8 mouse cellular contexts compared by ENCODE assay signal in the genomic region with DNA sequence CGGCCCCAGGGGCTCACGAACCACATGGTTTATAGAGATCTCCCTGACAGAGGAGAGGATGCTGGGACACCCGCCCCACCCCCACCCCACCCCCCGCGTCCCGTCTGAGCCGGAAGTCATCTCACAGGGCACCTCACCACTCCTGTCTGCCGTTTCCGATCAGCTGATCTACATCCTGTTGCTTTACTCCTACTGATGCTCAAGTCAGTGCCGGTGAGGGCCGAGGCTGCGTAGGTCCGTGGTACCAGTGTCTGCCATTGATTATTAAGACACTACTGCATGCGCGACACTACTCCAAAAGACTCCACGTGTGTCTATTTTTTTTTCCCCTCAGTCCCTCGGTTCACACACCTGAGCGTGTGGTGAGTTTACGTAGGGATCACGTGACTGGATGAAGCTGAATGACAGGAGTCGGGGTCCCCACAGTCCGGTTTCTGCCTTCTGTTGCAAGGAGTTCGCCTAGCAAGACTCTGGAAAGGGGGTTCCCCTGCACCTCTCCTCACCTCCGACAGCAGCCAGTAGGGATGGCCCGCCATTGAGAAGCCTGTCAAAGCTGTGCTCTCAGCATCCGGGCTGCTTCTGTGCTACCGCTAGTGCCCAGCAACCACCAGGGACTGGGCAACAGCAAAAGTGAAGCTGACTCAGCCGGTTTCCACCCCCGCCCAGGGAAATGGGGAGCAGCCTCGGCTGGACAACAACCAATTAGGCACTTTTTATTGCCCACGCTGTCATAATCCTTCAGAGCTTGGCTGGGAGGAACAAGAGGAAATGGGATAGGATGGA. TPM values are rescaled to one million over a fixed set of nuclear protein-coding genes. Genes with fewer than 3 reads are reported as not detected.
A peak's percentile ranks its signal among the peaks of the same experiment; 100 is the strongest.
DNase-seq lines count a peak whose midpoint lies in the region; ATAC-seq lines count a peak whose summit lies in the region.

No protein-coding gene starts in this region.

- no peak overlapping the region; the same call in 1 of the 2 replicates for H3K9ac ChIP-seq in kidney, embryonic 16.5 days (replicated peaks; ENCODE audit: low read length)
- H3K9ac ChIP-seq in forebrain, embryonic 16.5 days (replicated peaks; ENCODE audit: low read depth, low read length) = peak overlapping the region; percentile 45
- H3K9ac ChIP-seq in liver, embryonic 13.5 days = no peak overlapping the region

- WGBS in kidney, embryonic 16.5 days = 5% methylated on average over 31 of the region's 31 CpGs
- WGBS in forebrain, embryonic 16.5 days = 6% methylated on average over 31 of the region's 31 CpGs
- 8% methylated on average over 30 of the region's 31 CpGs for WGBS in liver, embryonic 13.5 days (ENCODE audit: insufficient replicate concordance)

- peaks cover 41% of the 10 kb centered on the region for H3K4me1 ChIP-seq in kidney, embryonic 16.5 days (ENCODE audit: insufficient read depth, low read length)
- H3K4me1 ChIP-seq in forebrain, embryonic 16.5 days (replicated peaks; ENCODE audit: control insufficient read depth, insufficient read depth, low read length) = peaks cover 12% of the 10 kb centered on the region
- peaks cover 25% of the 10 kb centered on the region for H3K4me1 ChIP-seq in liver, embryonic 13.5 days (replicated peaks)

- ATAC-seq in kidney, embryonic 16.5 days (ENCODE audit: low FRiP score, low TSS enrichment) = peak; percentile 46; the same call in 1 of the 2 replicates
- peak; percentile 71 for ATAC-seq in forebrain, embryonic 16.5 days
- ATAC-seq in liver, embryonic 13.5 days (ENCODE audit: low read depth) = 0 out of 2 replicates have a peak, but pooled peaks have one; percentile 13

- peak overlapping the region; percentile 55 for H3K4me2 ChIP-seq in kidney, embryonic 16.5 days (replicated peaks; ENCODE audit: low read depth, low read length)
- H3K4me2 ChIP-seq in forebrain, embryonic 16.5 days (ENCODE audit: low read length) = peak overlapping the region; percentile 56
- H3K4me2 ChIP-seq in liver, embryonic 13.5 days = peak overlapping the region; percentile 39

- H3K4me3 ChIP-seq in kidney, embryonic 16.5 days (ENCODE audit: low read length) = peak overlapping the region; percentile 23
- peak overlapping the region; percentile 43 for H3K4me3 ChIP-seq in forebrain, embryonic 16.5 days (replicated peaks; ENCODE audit: low read length)
- H3K4me3 ChIP-seq in liver, embryonic 13.5 days (replicated peaks) = no peak overlapping the region; the same call in 1 of the 2 replicates

- DNase-seq in kidney, adult 11 months = no peak
- DNase-seq in MN1 (ENCODE audit: low spot score) = peak; percentile 27
- no peak for DNase-seq in liver, embryonic 13.5 days
- DNase-seq in retina, postnatal 1 day = peak; percentile 42
- no peak for DNase-seq in adrenal gland, postnatal 36 days
- DNase-seq in gastrocnemius, adult 8-10 months (ENCODE audit: low spot score in 2 of 2) = no peak

- no peaks in the 10 kb centered on the region for H3K36me3 ChIP-seq in kidney, embryonic 16.5 days (ENCODE audit: insufficient read depth, low read length)
- H3K36me3 ChIP-seq in forebrain, embryonic 16.5 days (ENCODE audit: control insufficient read depth, insufficient read depth) = no peaks in the 10 kb centered on the region
- no peaks in the 10 kb centered on the region for H3K36me3 ChIP-seq in liver, embryonic 13.5 days

- 0 out of 2 replicates have a peak, but pooled peaks cover 5% of the 10 kb centered on the region for H3K27me3 ChIP-seq in kidney, embryonic 16.5 days (ENCODE audit: insufficient read depth, low read length)
- peaks cover 11% of the 10 kb centered on the region for H3K27me3 ChIP-seq in forebrain, embryonic 16.5 days (replicated peaks; ENCODE audit: control insufficient read depth, insufficient read depth, low read length)
- peaks cover 63% of the 10 kb centered on the region for H3K27me3 ChIP-seq in liver, embryonic 13.5 days

- H3K27ac ChIP-seq in kidney, embryonic 16.5 days (ENCODE audit: low read length) = no peak overlapping the region
- H3K27ac ChIP-seq in forebrain, embryonic 16.5 days (ENCODE audit: low read length) = no peak overlapping the region
- no peak overlapping the region for H3K27ac ChIP-seq in liver, embryonic 13.5 days

- no peaks in the 10 kb centered on the region for H3K9me3 ChIP-seq in kidney, embryonic 16.5 days (ENCODE audit: low read length)
- no peaks in the 10 kb centered on the region for H3K9me3 ChIP-seq in forebrain, embryonic 16.5 days (ENCODE audit: control insufficient read depth, low read length)
- H3K9me3 ChIP-seq in liver, embryonic 13.5 days (replicated peaks) = no peaks in the 10 kb centered on the region

RNA-seq across cellular contexts. Expression of a gene that starts 5.3 kb away (rescaled TPM):
- polyA plus RNA-seq in kidney, embryonic 16.5 days (2015; fragmentation: Nextera tagmentation; extraction: Ambion mirVana) = 21.2 and 25.1 TPM in 2 replicates
- 16.2 and 16.3 TPM in 2 replicates for polyA plus RNA-seq in forebrain, embryonic 16.5 days (2015; fragmentation: Nextera tagmentation; extraction: Ambion mirVana)
- polyA plus RNA-seq in liver, embryonic 13.5 days (2015; fragmentation: Nextera tagmentation; extraction: Ambion mirVana) = 13.0 and 15.3 TPM in 2 replicates
- 10 to 100 TPM; 14.5 to 16.6 TPM for total RNA-seq in adrenal gland, postnatal 36 days (2021)
- total RNA-seq in gastrocnemius, adult 8-10 months (2022) = 10 to 100 TPM in 2 of 4 experiments, 1 to 10 TPM in 2; 8.6 to 12.5 (median 10.4) TPM

RNA-seq across cellular contexts. Expression of a gene that starts 25.1 kb away (rescaled TPM):
- 1.6 and 2.0 TPM in 2 replicates for polyA plus RNA-seq in kidney, embryonic 16.5 days (2015; fragmentation: Nextera tagmentation; extraction: Ambion mirVana)
- polyA plus RNA-seq in forebrain, embryonic 16.5 days (2015; fragmentation: Nextera tagmentation; extraction: Ambion mirVana) = 0.29 and 0.68 TPM in 2 replicates
- polyA plus RNA-seq in liver, embryonic 13.5 days (2015; fragmentation: Nextera tagmentation; extraction: Ambion mirVana) = 0.05 and 0.08 TPM in 2 replicates
- under 1 TPM; 0.16 to 0.23 TPM for total RNA-seq in adrenal gland, postnatal 36 days (2021)
- under 1 TPM in 2 of 4 experiments, not detected in 2; 0.07 to 0.13 TPM for total RNA-seq in gastrocnemius, adult 8-10 months (2022)

RNA-seq across cellular contexts. Expression of a gene that starts 41.7 kb away (rescaled TPM):
- polyA plus RNA-seq in kidney, embryonic 16.5 days (2015; fragmentation: Nextera tagmentation; extraction: Ambion mirVana) = 45.7 and 50.9 TPM in 2 replicates
- 14.4 and 16.2 TPM in 2 replicates for polyA plus RNA-seq in forebrain, embryonic 16.5 days (2015; fragmentation: Nextera tagmentation; extraction: Ambion mirVana)
- 10.0 and 11.2 TPM in 2 replicates for polyA plus RNA-seq in liver, embryonic 13.5 days (2015; fragmentation: Nextera tagmentation; extraction: Ambion mirVana)
- total RNA-seq in adrenal gland, postnatal 36 days (2021) = 10 to 100 TPM; 15.7 to 18.8 TPM
- total RNA-seq in gastrocnemius, adult 8-10 months (2022) = 10 to 100 TPM; 13.0 to 14.4 (median 13.6) TPM

RNA-seq across cellular contexts. Expression of a gene that starts 44.3 kb away (rescaled TPM):
- 38.0 TPM in 2 replicates for polyA plus RNA-seq in kidney, embryonic 16.5 days (2015; fragmentation: Nextera tagmentation; extraction: Ambion mirVana)
- polyA plus RNA-seq in forebrain, embryonic 16.5 days (2015; fragmentation: Nextera tagmentation; extraction: Ambion mirVana) = 21.7 and 22.8 TPM in 2 replicates
- polyA plus RNA-seq in liver, embryonic 13.5 days (2015; fragmentation: Nextera tagmentation; extraction: Ambion mirVana) = 652 and 660 TPM in 2 replicates
- total RNA-seq in adrenal gland, postnatal 36 days (2021) = 10 to 100 TPM; 29.6 to 34.2 TPM
- total RNA-seq in gastrocnemius, adult 8-10 months (2022) = 1 to 10 TPM; 7.4 to 9.3 (median 8.0) TPM

RNA-seq across cellular contexts. Expression of a gene that starts 53.1 kb away (rescaled TPM):
- 1.3 and 1.5 TPM in 2 replicates for polyA plus RNA-seq in kidney, embryonic 16.5 days (2015; fragmentation: Nextera tagmentation; extraction: Ambion mirVana)
- 3.0 and 3.1 TPM in 2 replicates for polyA plus RNA-seq in forebrain, embryonic 16.5 days (2015; fragmentation: Nextera tagmentation; extraction: Ambion mirVana)
- 0.29 and 0.38 TPM in 2 replicates for polyA plus RNA-seq in liver, embryonic 13.5 days (2015; fragmentation: Nextera tagmentation; extraction: Ambion mirVana)
- total RNA-seq in adrenal gland, postnatal 36 days (2021) = 1 to 10 TPM; 1.3 TPM
- not detected for total RNA-seq in gastrocnemius, adult 8-10 months (2022)

Comparison
In these comparisons a context has a peak if more than half of its experiments do, and no peak if none do; other contexts are left out.
1. ATAC-seq: peak in every context shown above with its lines; median percentile 71 in forebrain, embryonic 16.5 days; 46 in kidney, embryonic 16.5 days; 13 in liver, embryonic 13.5 days.
2. DNase-seq: peak in MN1 (single experiment) and retina, postnatal 1 day (single experiment); none in kidney, adult 11 months (single experiment), liver, embryonic 13.5 days (single experiment), adrenal gland, postnatal 36 days (0 of 2) and gastrocnemius, adult 8-10 months (0 of 2).
3. Peak in every context shown above with its lines, with median percentiles within 50 percentile points of each other: H3K4me2 ChIP-seq.